Mouse (Mus musculus): ENCODE results near the gene Vmn1r169. TPM values are rescaled to one million over a fixed set of nuclear protein-coding genes. Genes with fewer than 3 reads are reported as not detected.
"Not testable (repeated sequence)": the region's sequence is repeated elsewhere in the genome, so short reads cannot be mapped to it uniquely, and the experiment has no call there.

Vmn1r169 gene
- not detected for total RNA-seq (2021)
- long read RNA-seq, experiment 1 = 0 reads
- long read RNA-seq, experiment 2 = 0 reads

GRCm38 (mm10) chr7:23575226-23575625 lies at the start of gene Vmn1r169:
Gene Vmn1r169, plus strand, starts transcription at chr7:23575526.
- not testable (repeated sequence) for DNase-seq (ENCODE audit: low spot score in 2 of 2)

DNA sequence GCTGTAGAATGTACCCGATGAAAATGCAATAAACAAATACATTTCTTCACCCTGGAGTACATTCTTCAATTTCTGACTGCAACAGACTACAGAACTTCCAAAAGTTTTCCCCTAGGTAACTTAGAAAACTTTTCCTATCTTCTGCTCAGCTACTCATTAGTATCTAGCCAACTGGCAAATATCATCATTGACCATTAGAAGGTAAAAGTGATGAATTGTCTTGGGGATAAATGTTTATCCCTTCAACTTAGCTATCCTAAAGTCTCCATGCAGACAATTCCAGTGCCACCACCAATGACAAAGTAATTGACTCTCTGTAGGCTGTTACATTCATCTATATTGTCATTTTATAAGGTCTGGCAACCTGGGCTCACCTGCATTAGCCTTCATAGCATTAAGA lies 35.9 kb upstream of the Vmn1r169 start, which contains the start of gene Vmn1r168:
Gene Vmn1r168 (plus strand): TSS at position 301 of the 400 bp plus-strand sequence.
- DNase-seq (ENCODE audit: low spot score in 2 of 2) = not testable (repeated sequence)

DNA sequence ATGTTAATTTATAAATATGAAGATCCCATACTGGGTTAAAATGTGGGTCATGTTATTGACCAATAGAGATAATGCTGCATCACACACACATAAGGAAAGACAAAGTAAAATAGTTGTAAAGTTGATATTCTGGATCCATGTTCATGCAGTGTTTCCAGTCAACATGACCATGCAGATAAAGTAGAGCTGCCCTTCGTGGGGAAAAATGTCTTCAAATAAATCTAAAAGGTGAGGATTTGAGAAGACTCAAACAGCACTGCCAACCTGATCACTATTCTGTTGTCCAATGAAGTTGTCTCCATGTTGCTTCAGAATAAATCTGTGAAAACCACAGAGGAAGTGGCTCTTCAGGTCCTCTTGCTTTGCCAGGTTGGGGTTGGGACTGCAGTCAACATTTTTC lies 30.5 kb downstream of the Vmn1r169 start, which contains the start of gene Vmn1r170:
Gene Vmn1r170 (plus strand): TSS at position 301 of the 400 bp plus-strand sequence.
- DNase-seq (ENCODE audit: low spot score in 2 of 2) = not testable (repeated sequence)

Other genes starting within 250 kb of the Vmn1r169 start
- gene Nlrp5, start 189.6 kb upstream of the Vmn1r169 start, total RNA-seq (2021) = not detected
- not detected for gene Vmn1r167, start 68.3 kb upstream of the Vmn1r169 start, total RNA-seq (2021)
- not detected for gene Vmn1r168, start 35.8 kb upstream of the Vmn1r169 start, total RNA-seq (2021)
- gene Vmn1r170, start 30.6 kb downstream of the Vmn1r169 start, total RNA-seq (2021) = not detected
- not detected for gene Vmn1r171, start 55.2 kb downstream of the Vmn1r169 start, total RNA-seq (2021)
- gene Vmn1r172, start 82.8 kb downstream of the Vmn1r169 start, total RNA-seq (2021) = not detected
- gene Vmn1r173, start 125.2 kb downstream of the Vmn1r169 start, total RNA-seq (2021) = not detected
- gene Vmn1r174, start 176.7 kb downstream of the Vmn1r169 start, total RNA-seq (2021) = not detected
- gene Vmn1r175, start 235.1 kb downstream of the Vmn1r169 start, total RNA-seq (2021) = not detected

Data from adrenal gland, adult 18-20 months (tissue).